Mouse (Mus musculus) limb, embryonic 14.5 days (tissue): Measurements from ENCODE around the gene Dbil5. TPM values are rescaled to one million over a fixed set of nuclear protein-coding genes. Genes with fewer than 3 reads are reported as not detected.

Experiments
- ATAC-seq: fragments of 200-750 bp; cut with Nextera tagmentation; 2 replicates; pipeline ENCODE4 v1.8.0; 2017; ENCODE audit warnings: low read depth, moderate number of reproducible peaks, moderate TSS enrichment; ENCODE audit not compliant: low FRiP score
- DNase-seq: peaks from one replicate; pipeline ENCODE4 v3.0.0-alpha.2; 2015; ENCODE audit warnings: low spot score
- H3K27ac ChIP-seq: fragments of 300-500 bp; sonication (generic); replicated peaks from 2 replicates; pipeline ENCODE4 v1.5.1; 2014; ENCODE audit warnings: low read depth, mild to moderate bottlenecking, low read length, moderate library complexity, mixed read lengths
- H3K27me3 ChIP-seq: fragments of 300-500 bp; sonication (generic); 2 replicates; pipeline ENCODE4 v1.6.1; 2014; ENCODE audit warnings: low read length, mixed read lengths; ENCODE audit not compliant: control insufficient read depth, insufficient read depth
- H3K36me3 ChIP-seq: fragments of 300-500 bp; sonication (generic); 2 replicates; pipeline ENCODE4 v1.6.1; 2014; ENCODE audit warnings: mild to moderate bottlenecking, low read length, moderate library complexity, mixed read lengths; ENCODE audit not compliant: control insufficient read depth, insufficient read depth
- H3K4me1 ChIP-seq: fragments of 300-500 bp; sonication (generic); 2 replicates; pipeline ENCODE4 v1.6.1; 2014; ENCODE audit warnings: antibody characterized with exemption, low read length, mixed read lengths; ENCODE audit not compliant: control insufficient read depth, insufficient read depth
- H3K4me2 ChIP-seq: fragments of 300-500 bp; sonication (generic); replicated peaks from 2 replicates; pipeline ENCODE4 v1.6.1; 2014; ENCODE audit warnings: low read depth, mild to moderate bottlenecking, low read length, moderate library complexity; ENCODE audit not compliant: severe bottlenecking
- H3K4me3 ChIP-seq: fragments of 300-500 bp; sonication (generic); replicated peaks from 2 replicates; pipeline ENCODE4 v1.5.1; 2014; ENCODE audit warnings: low read length
- H3K9ac ChIP-seq: fragments of 300-500 bp; sonication (generic); 2 replicates; pipeline ENCODE4 v1.6.1; 2014; ENCODE audit warnings: mild to moderate bottlenecking, low read depth, low read length, moderate library complexity; ENCODE audit not compliant: severe bottlenecking
- H3K9me3 ChIP-seq: fragments of 300-500 bp; sonication (generic); 2 replicates; pipeline ENCODE4 v1.6.1; 2016; ENCODE audit warnings: low read length; ENCODE audit not compliant: control insufficient read depth
- POLR2A ChIP-seq: fragments of 200-500 bp; IDR thresholded peaks from 2 replicates; pipeline ENCODE4 v1.8.0; 2012; ENCODE audit warnings: inconsistent platforms, mild to moderate bottlenecking, moderate library complexity, borderline replicate concordance; ENCODE audit not compliant: insufficient read depth, insufficient read length; ENCODE audit errors: extremely low read depth
- WGBS: fragments of 180-500 bp; shearing (Covaris S2); extraction: QIAGEN DNeasy Blood & Tissue Kit; methylation state at CpG from one replicate; pipeline ENCODE4 v1.1.7; 2014; 5-methylcytosine and 5-hydroxymethylcytosine counted together
- polyA plus RNA-seq, 2 experiments: library from polyadenylated mRNA; depleted of rRNA in 1 of 2; stranded (reverse) in 1 of 2; unstranded in 1 of 2; fragments of >200 nt; fragmentation: Nextera tagmentation in 1 of 2; extraction: Ambion mirVana in 1 of 2; gene quantifications; 2 replicates each; pipeline versions ENCODE4 v1.2.1 to v1.2.3; 2012 to 2014

Dbil5 gene
- polyA plus RNA-seq, 2 experiments, result 0.41 to 1.4 TPM

DNA sequence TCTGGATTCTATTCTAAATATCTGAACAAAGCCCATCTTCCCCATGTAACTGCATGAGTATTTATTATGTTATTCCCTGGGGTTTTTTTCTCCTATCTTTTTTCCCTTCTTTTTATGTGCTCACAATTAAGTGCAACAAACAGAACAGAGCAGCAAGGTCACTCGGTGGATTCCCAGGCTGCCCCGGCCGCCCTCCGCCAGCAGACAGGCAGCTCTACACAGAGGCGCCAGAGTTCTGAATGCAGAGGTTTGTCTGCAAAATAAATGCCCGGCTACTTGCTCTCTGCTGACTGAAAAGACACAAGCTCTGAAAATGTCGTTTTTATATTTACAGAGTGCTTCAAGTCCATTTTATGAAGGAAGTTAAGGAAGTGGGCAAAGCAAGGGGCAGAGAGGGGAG is 50.1 kb downstream of the Dbil5 start:
- H3K4me2 ChIP-seq, result no peak overlapping the region
- 59% methylated on average over 7 of the region's 7 CpGs for WGBS

DNA sequence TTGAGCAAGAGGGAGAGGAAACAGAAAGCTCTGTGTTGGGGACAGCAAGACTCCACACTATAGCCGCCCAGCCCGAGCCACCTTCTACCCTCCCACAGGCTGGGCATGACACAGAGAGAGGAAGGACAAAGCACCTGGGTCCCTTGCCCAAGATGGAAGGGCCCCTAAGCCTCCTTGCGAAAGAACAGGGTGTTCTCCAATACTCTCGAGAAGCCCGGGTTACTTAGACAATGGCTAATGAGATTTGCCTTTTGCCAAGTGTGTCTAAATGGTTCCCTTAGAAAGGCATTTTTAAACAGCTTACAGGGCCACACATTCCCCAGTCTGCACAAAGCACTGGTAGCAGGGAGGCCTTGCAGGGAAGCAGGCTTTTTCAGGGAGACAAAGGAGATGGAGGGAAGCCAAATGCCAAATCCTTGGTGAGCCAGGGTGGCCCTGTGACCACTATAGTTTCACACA is 50.6 kb downstream of the Dbil5 start:
- Histone ChIP-seq H3K36me3 (peaks cover 34% of the 10 kb centered on the region), H3K9ac (no peak overlapping the region), H3K27me3 (no peaks in the 10 kb centered on the region), H3K27ac (no peak overlapping the region), H3K4me3 (no peak overlapping the region), H3K4me1 (0 out of 2 replicates have a peak, but pooled peaks cover 5% of the 10 kb centered on the region), H3K4me2 (no peak overlapping the region), H3K9me3 (no peaks in the 10 kb centered on the region)
- DNase-seq (no peak), ATAC-seq (no peak)
- 77% methylated on average over 5 of the region's 5 CpGs for WGBS
- TF ChIP-seq POLR2A, result no peak

More for the DNA sequence above, 50.1 kb downstream of the Dbil5 start:
- no peak for TF ChIP-seq POLR2A
- ATAC-seq, result no peak
- no peak overlapping the region for H3K9ac ChIP-seq
- DNase-seq, result no peak
- no peaks in the 10 kb centered on the region for H3K27me3 ChIP-seq
- no peak overlapping the region for H3K27ac ChIP-seq
- peaks cover 5% of the 10 kb centered on the region; the same call in 1 of the 2 replicates for H3K4me1 ChIP-seq
- H3K4me3 ChIP-seq, result no peak overlapping the region
- no peaks in the 10 kb centered on the region for H3K9me3 ChIP-seq
- H3K36me3 ChIP-seq, result peaks cover 29% of the 10 kb centered on the region

Other genes with a start within 250 kb of the Dbil5 start
- 0.58 and 0.87 TPM in 2 replicates for gene 1700016K19Rik, start 217.7 kb upstream of the Dbil5 start, polyA plus RNA-seq (2012; rRNA removed)
- gene 1700016K19Rik, start 217.7 kb upstream of the Dbil5 start, polyA plus RNA-seq (2014; fragmentation: Nextera tagmentation; extraction: Ambion mirVana), result 0.44 and 0.76 TPM in 2 replicates
- gene Rflnb, start 189.8 kb upstream of the Dbil5 start, polyA plus RNA-seq (2012; rRNA removed), result 28.9 and 29.1 TPM in 2 replicates
- 52.2 and 55.7 TPM in 2 replicates for gene Rflnb, start 189.8 kb upstream of the Dbil5 start, polyA plus RNA-seq (2014; fragmentation: Nextera tagmentation; extraction: Ambion mirVana)
- 26.6 and 29.6 TPM in 2 replicates for gene Vps53, start 38.0 kb upstream of the Dbil5 start, polyA plus RNA-seq (2012; rRNA removed)
- gene Vps53, start 38.0 kb upstream of the Dbil5 start, polyA plus RNA-seq (2014; fragmentation: Nextera tagmentation; extraction: Ambion mirVana), result 37.3 and 41.9 TPM in 2 replicates
- 39.0 and 40.1 TPM in 2 replicates for gene Fam57a, start 37.9 kb upstream of the Dbil5 start, polyA plus RNA-seq (2012; rRNA removed)
- 48.3 and 60.8 TPM in 2 replicates for gene Fam57a, start 37.9 kb upstream of the Dbil5 start, polyA plus RNA-seq (2014; fragmentation: Nextera tagmentation; extraction: Ambion mirVana)
- gene Gemin4, start 56 bp downstream of the Dbil5 start, polyA plus RNA-seq (2012; rRNA removed), result 14.8 and 17.1 TPM in 2 replicates
- 32.0 and 32.6 TPM in 2 replicates for gene Gemin4, start 56 bp downstream of the Dbil5 start, polyA plus RNA-seq (2014; fragmentation: Nextera tagmentation; extraction: Ambion mirVana)
- gene Mrm3, start 26.1 kb downstream of the Dbil5 start, polyA plus RNA-seq (2012; rRNA removed), result 11.9 and 15.2 TPM in 2 replicates
- gene Mrm3, start 26.1 kb downstream of the Dbil5 start, polyA plus RNA-seq (2014; fragmentation: Nextera tagmentation; extraction: Ambion mirVana), result 20.8 and 20.9 TPM in 2 replicates
- 36.4 and 56.2 TPM in 2 replicates for gene Glod4, start 26.1 kb downstream of the Dbil5 start, polyA plus RNA-seq (2012; rRNA removed)
- gene Glod4, start 26.1 kb downstream of the Dbil5 start, polyA plus RNA-seq (2014; fragmentation: Nextera tagmentation; extraction: Ambion mirVana), result 140 and 141 TPM in 2 replicates
- 69.9 and 74.4 TPM in 2 replicates for gene Nxn, start 181.5 kb downstream of the Dbil5 start, polyA plus RNA-seq (2012; rRNA removed)
- gene Nxn, start 181.5 kb downstream of the Dbil5 start, polyA plus RNA-seq (2014; fragmentation: Nextera tagmentation; extraction: Ambion mirVana), result 78.1 TPM in 2 replicates
- gene Timm22, start 189.3 kb downstream of the Dbil5 start, polyA plus RNA-seq (2012; rRNA removed), result 34.8 and 38.5 TPM in 2 replicates
- gene Timm22, start 189.3 kb downstream of the Dbil5 start, polyA plus RNA-seq (2014; fragmentation: Nextera tagmentation; extraction: Ambion mirVana), result 125 and 128 TPM in 2 replicates